8 mouse cellular contexts compared by ENCODE assay signal in the genomic region with DNA sequence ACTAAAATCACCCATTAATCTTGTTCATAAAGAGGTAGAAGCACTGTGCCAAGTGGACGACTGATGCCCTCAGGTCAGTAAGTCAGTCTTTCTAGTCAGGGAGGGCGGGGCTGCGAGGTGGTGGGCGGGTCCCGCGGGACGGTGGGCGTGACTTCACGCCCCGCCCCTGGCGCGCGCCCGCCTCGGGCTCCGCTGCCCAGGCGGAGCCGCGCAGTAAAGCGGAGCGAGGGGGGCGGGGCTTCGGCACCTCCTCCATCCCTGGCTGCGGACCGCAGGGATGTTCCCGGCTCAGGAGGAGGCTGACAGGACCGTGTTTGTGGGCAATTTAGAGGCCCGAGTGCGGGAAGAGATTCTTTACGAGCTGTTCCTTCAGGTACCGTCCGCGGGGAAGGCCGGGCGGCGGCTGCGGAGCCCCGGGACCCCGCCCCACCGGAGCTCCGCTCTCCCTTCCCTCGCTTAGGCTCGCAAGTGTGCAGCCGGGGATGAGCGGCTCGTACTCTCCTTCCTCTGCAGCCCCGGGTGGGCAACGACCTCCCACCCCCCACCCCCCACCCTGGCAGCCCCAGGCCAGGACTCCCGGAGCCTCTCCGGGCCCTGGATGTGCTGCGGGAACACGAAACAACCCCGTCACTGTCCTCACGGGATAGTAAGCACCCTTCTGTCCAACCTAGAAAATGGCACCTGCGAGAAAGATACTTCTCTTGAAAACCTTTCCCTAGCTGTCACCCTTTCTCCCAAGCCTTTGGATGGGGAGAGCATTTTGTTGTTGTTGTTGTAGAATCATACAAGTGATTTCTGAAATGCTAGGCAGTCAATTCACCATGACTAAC. TPM values are rescaled to one million over a fixed set of nuclear protein-coding genes. Genes with fewer than 3 reads are reported as not detected.
DNase-seq lines count a peak whose midpoint lies in the region; ATAC-seq and TF ChIP-seq lines count a peak whose summit lies in the region.

A gene (plus strand): TSS at position 174 of the 830 bp plus-strand sequence.

- intact Hi-C loops in heart, postnatal 14 days (cut with DNase I): no loop called here

- under 1% methylated on average over 55 of the region's 55 CpGs for WGBS in forebrain, embryonic 15.5 days
- 2% methylated on average over 55 of the region's 55 CpGs for WGBS in liver, postnatal 0 days (ENCODE audit: insufficient replicate concordance)
- WGBS in neural tube, embryonic 13.5 days: under 1% methylated on average over 52 of the region's 55 CpGs

- H3K9ac ChIP-seq in forebrain, embryonic 15.5 days (replicated peaks): peak within 1 kb of the TSS; percentile 59
- 0 out of 2 replicates have a peak within 1 kb of the TSS, but pooled peaks have one; percentile 18 for H3K9ac ChIP-seq in liver, postnatal 0 days (replicated peaks)
- H3K9ac ChIP-seq in neural tube, embryonic 13.5 days: peak within 1 kb of the TSS; percentile 68

- no peaks in the 10 kb centered on the region for H3K27me3 ChIP-seq in forebrain, embryonic 15.5 days
- H3K27me3 ChIP-seq in liver, postnatal 0 days (ENCODE audit: insufficient read depth, low read length): 0 out of 2 replicates have a peak, but pooled peaks cover 5% of the 10 kb centered on the region
- no peaks in the 10 kb centered on the region; the same call in 1 of the 2 replicates for H3K27me3 ChIP-seq in neural tube, embryonic 13.5 days

- H3K27ac ChIP-seq in forebrain, embryonic 15.5 days (replicated peaks): peak within 1 kb of the TSS; percentile 56; the same call in 1 of the 2 replicates
- H3K27ac ChIP-seq in liver, postnatal 0 days (ENCODE audit: low read depth): no peak within 1 kb of the TSS
- peak within 1 kb of the TSS; percentile 39 for H3K27ac ChIP-seq in neural tube, embryonic 13.5 days (replicated peaks)

- peak; percentile 76 for DNase-seq in ES-CJ7 (ENCODE audit: low read depth, low spot score)
- peak; percentile 83 to 88 for DNase-seq in cerebellum, adult 18-20 months
- DNase-seq in heart, postnatal 14 days: peak; percentile 79 to 80
- DNase-seq in layer of hippocampus, adult 11-12 months (ENCODE audit: low spot score): peak; percentile 70
- DNase-seq in liver, postnatal 0 days: peak; percentile 86
- DNase-seq in telencephalon, adult 2 months (ENCODE audit: low read depth, low spot score): peak; percentile 44

- H3K4me3 ChIP-seq in forebrain, embryonic 15.5 days: peak within 1 kb of the TSS; percentile 76
- peak within 1 kb of the TSS; percentile 70 for H3K4me3 ChIP-seq in liver, postnatal 0 days (ENCODE audit: low read depth, low read length)
- H3K4me3 ChIP-seq in neural tube, embryonic 13.5 days: peak within 1 kb of the TSS; percentile 51

- peak; percentile 98 for ATAC-seq in forebrain, embryonic 15.5 days (replicated peaks)
- ATAC-seq in liver, postnatal 0 days: peak; percentile 99
- peak; percentile 97 for ATAC-seq in neural tube, embryonic 13.5 days (ENCODE audit: low read depth)

- no peak for TF ChIP-seq EP300 in liver, postnatal 0 days (IDR thresholded peaks at IDR 0.05; ENCODE audit: low read depth)

- TF ChIP-seq CTCF in liver, postnatal 0 days (IDR thresholded peaks at IDR 0.05; ENCODE audit: low read depth): no peak

- H3K4me2 ChIP-seq in forebrain, embryonic 15.5 days (replicated peaks): peak within 1 kb of the TSS; percentile 70
- peak within 1 kb of the TSS; percentile 96 for H3K4me2 ChIP-seq in liver, postnatal 0 days (ENCODE audit: low read depth, low read length)
- H3K4me2 ChIP-seq in neural tube, embryonic 13.5 days: peak within 1 kb of the TSS; percentile 67

- H3K9me3 ChIP-seq in forebrain, embryonic 15.5 days: no peaks in the 10 kb centered on the region
- no peaks in the 10 kb centered on the region for H3K9me3 ChIP-seq in liver, postnatal 0 days (ENCODE audit: low read length)
- no peaks in the 10 kb centered on the region for H3K9me3 ChIP-seq in neural tube, embryonic 13.5 days

- H3K4me1 ChIP-seq in forebrain, embryonic 15.5 days: peaks cover 10% of the 10 kb centered on the region
- H3K4me1 ChIP-seq in liver, postnatal 0 days (ENCODE audit: insufficient read depth): peaks cover 7% of the 10 kb centered on the region; the same call in 1 of the 2 replicates
- H3K4me1 ChIP-seq in neural tube, embryonic 13.5 days (replicated peaks): peaks cover 12% of the 10 kb centered on the region

- H3K36me3 ChIP-seq in forebrain, embryonic 15.5 days: no peaks in the 10 kb centered on the region
- no peaks in the 10 kb centered on the region for H3K36me3 ChIP-seq in liver, postnatal 0 days (replicated peaks; ENCODE audit: insufficient read depth, low read length)
- H3K36me3 ChIP-seq in neural tube, embryonic 13.5 days: no peaks in the 10 kb centered on the region

RNA-seq across cellular contexts. Expression of the gene that starts here (rescaled TPM):
- 1.2 and 1.4 TPM in 2 replicates for polyA plus RNA-seq in forebrain, embryonic 15.5 days (2015; fragmentation: Nextera tagmentation; extraction: Ambion mirVana)
- not detected for total RNA-seq in heart, postnatal 14 days (2021)
- not detected in 2 replicates for polyA plus RNA-seq in liver, postnatal 0 days (2015; fragmentation: Nextera tagmentation; extraction: Ambion mirVana)
- polyA plus RNA-seq in neural tube, embryonic 13.5 days (2015; fragmentation: Nextera tagmentation; extraction: Ambion mirVana): 2.9 TPM in 2 replicates

Comparison
In these comparisons a context has a peak if more than half of its experiments do, and no peak if none do; other contexts are left out.
1. Peak in DNase-seq in heart, postnatal 14 days; RNA of the gene not detected or under 1 TPM.
2. Peak in DNase-seq, ATAC-seq, H3K4me3 ChIP-seq, H3K9ac ChIP-seq and H3K4me2 ChIP-seq in liver, postnatal 0 days; RNA of the gene not detected or under 1 TPM.
3. H3K9ac ChIP-seq: peak in every context shown above with its lines; median percentile 68 in neural tube, embryonic 13.5 days; 59 in forebrain, embryonic 15.5 days; 18 in liver, postnatal 0 days.